Mouse (Mus musculus): ENCODE measurements at regions not wholly inside any gene's neighbourhood (a gene's known extent, or its start where the extent isn't known, plus 50 kb on each side); places are given as distances from the start of the nearest gene placed in this dataset.
A peak's percentile ranks its signal among the peaks of the same experiment; 100 is the strongest.

GRCm38 (mm10) chr6:93422253-93422652 lies 479.0 kb upstream of the Adamts9 start:
- H3K4me3 ChIP-seq (replicated peaks; ENCODE audit: low read length) = no peak overlapping the region
- ATAC-seq (ENCODE audit: insufficient read depth, low FRiP score) = no peak
- H3K9me3 ChIP-seq (replicated peaks; ENCODE audit: control insufficient read depth, low read length) = no peaks in the 10 kb centered on the region
- no peaks in the 10 kb centered on the region for H3K4me1 ChIP-seq (ENCODE audit: control insufficient read depth, insufficient read depth, low read length)
- no peak overlapping the region for H3K4me2 ChIP-seq (ENCODE audit: low read depth, low read length)
- H3K27me3 ChIP-seq (ENCODE audit: control insufficient read depth, insufficient read depth, low read length) = no peaks in the 10 kb centered on the region
- no peak overlapping the region for H3K9ac ChIP-seq (ENCODE audit: low read length)
- H3K27ac ChIP-seq (ENCODE audit: low read length) = no peak overlapping the region
- 73% methylated on average over 4 of the region's 4 CpGs for WGBS
- no peaks in the 10 kb centered on the region for H3K36me3 ChIP-seq (ENCODE audit: control insufficient read depth, insufficient read depth, low read length)

GRCm38 (mm10) chr6:93417625-93418024 lies 474.3 kb upstream of the Adamts9 start:
- no peak overlapping the region for H3K4me3 ChIP-seq (replicated peaks; ENCODE audit: low read length)
- H3K9me3 ChIP-seq (replicated peaks; ENCODE audit: control insufficient read depth, low read length) = no peaks in the 10 kb centered on the region
- no peak overlapping the region for H3K4me2 ChIP-seq (ENCODE audit: low read depth, low read length)
- H3K4me1 ChIP-seq (ENCODE audit: control insufficient read depth, insufficient read depth, low read length) = no peaks in the 10 kb centered on the region
- no peak for ATAC-seq (ENCODE audit: insufficient read depth, low FRiP score)
- no peaks in the 10 kb centered on the region for H3K36me3 ChIP-seq (ENCODE audit: control insufficient read depth, insufficient read depth, low read length)
- H3K27me3 ChIP-seq (ENCODE audit: control insufficient read depth, insufficient read depth, low read length) = no peaks in the 10 kb centered on the region
- no peak overlapping the region for H3K9ac ChIP-seq (ENCODE audit: low read length)
- 87% methylated on average over 6 of the region's 6 CpGs for WGBS
- no peak overlapping the region for H3K27ac ChIP-seq (ENCODE audit: low read length)

- no peak for ATAC-seq (ENCODE audit: insufficient read depth, low FRiP score)
Measured at GRCm38 (mm10) chr6:93416006-93416405, 472.7 kb upstream of the Adamts9 start.

GRCm38 (mm10) chr6:93411077-93411452 lies 467.8 kb upstream of the Adamts9 start:
- ATAC-seq (ENCODE audit: insufficient read depth, low FRiP score) = no peak
- Histone ChIP-seq H3K4me1 (ENCODE audit: control insufficient read depth, insufficient read depth, low read length) (0 out of 2 replicates have a peak, but pooled peaks cover 3% of the 10 kb centered on the region), H3K9me3 (replicated peaks; ENCODE audit: control insufficient read depth, low read length) (no peaks in the 10 kb centered on the region), H3K4me3 (replicated peaks; ENCODE audit: low read length) (no peak overlapping the region), H3K36me3 (ENCODE audit: control insufficient read depth, insufficient read depth, low read length) (no peaks in the 10 kb centered on the region), H3K27me3 (ENCODE audit: control insufficient read depth, insufficient read depth, low read length) (no peaks in the 10 kb centered on the region), H3K9ac (ENCODE audit: low read length) (no peak overlapping the region), H3K4me2 (ENCODE audit: low read depth, low read length) (no peak overlapping the region), H3K27ac (ENCODE audit: low read length) (no peak overlapping the region)
- 41% methylated on average over 3 of the region's 3 CpGs for WGBS

More at GRCm38 (mm10) chr6:93416006-93416405, 472.7 kb upstream of the Adamts9 start:
- no peak overlapping the region for H3K27ac ChIP-seq (ENCODE audit: low read length)
- 78% methylated on average over 1 of the region's 1 CpGs for WGBS
- no peak overlapping the region for H3K4me3 ChIP-seq (replicated peaks; ENCODE audit: low read length)
- no peak overlapping the region for H3K9ac ChIP-seq (ENCODE audit: low read length)
- no peak overlapping the region for H3K4me2 ChIP-seq (ENCODE audit: low read depth, low read length)
- no peaks in the 10 kb centered on the region for H3K27me3 ChIP-seq (ENCODE audit: control insufficient read depth, insufficient read depth, low read length)
- H3K4me1 ChIP-seq (ENCODE audit: control insufficient read depth, insufficient read depth, low read length) = no peaks in the 10 kb centered on the region
- H3K9me3 ChIP-seq (replicated peaks; ENCODE audit: control insufficient read depth, low read length) = no peaks in the 10 kb centered on the region
- H3K36me3 ChIP-seq (ENCODE audit: control insufficient read depth, insufficient read depth, low read length) = no peaks in the 10 kb centered on the region

GRCm38 (mm10) chr6:93410416-93411076 lies 467.3 kb upstream of the Adamts9 start:
- no peak overlapping the region for H3K9ac ChIP-seq (ENCODE audit: low read length)
- no peaks in the 10 kb centered on the region for H3K27me3 ChIP-seq (ENCODE audit: control insufficient read depth, insufficient read depth, low read length)
- WGBS = 31% methylated on average over 5 of the region's 5 CpGs
- no peaks in the 10 kb centered on the region for H3K36me3 ChIP-seq (ENCODE audit: control insufficient read depth, insufficient read depth, low read length)
- H3K4me2 ChIP-seq (ENCODE audit: low read depth, low read length) = no peak overlapping the region
- H3K27ac ChIP-seq (ENCODE audit: low read length) = no peak overlapping the region
- no peak overlapping the region for H3K4me3 ChIP-seq (replicated peaks; ENCODE audit: low read length)
- H3K4me1 ChIP-seq (ENCODE audit: control insufficient read depth, insufficient read depth, low read length) = 0 out of 2 replicates have a peak, but pooled peaks cover 3% of the 10 kb centered on the region
- ATAC-seq (ENCODE audit: insufficient read depth, low FRiP score) = no peak
- no peaks in the 10 kb centered on the region for H3K9me3 ChIP-seq (replicated peaks; ENCODE audit: control insufficient read depth, low read length)

- H3K9me3 ChIP-seq (replicated peaks; ENCODE audit: control insufficient read depth, low read length) = peaks cover 5% of the 10 kb centered on the region; the same call in 1 of the 2 replicates
- no peak for ATAC-seq (ENCODE audit: insufficient read depth, low FRiP score)
- H3K4me2 ChIP-seq (ENCODE audit: low read depth, low read length) = no peak overlapping the region
- WGBS = 78% methylated on average over 2 of the region's 2 CpGs
- H3K4me1 ChIP-seq (ENCODE audit: control insufficient read depth, insufficient read depth, low read length) = 0 out of 2 replicates have a peak, but pooled peaks cover 2% of the 10 kb centered on the region
- no peak overlapping the region for H3K9ac ChIP-seq (ENCODE audit: low read length)
- no peaks in the 10 kb centered on the region for H3K36me3 ChIP-seq (ENCODE audit: control insufficient read depth, insufficient read depth, low read length)
- no peak overlapping the region for H3K27ac ChIP-seq (ENCODE audit: low read length)
- no peaks in the 10 kb centered on the region for H3K27me3 ChIP-seq (ENCODE audit: control insufficient read depth, insufficient read depth, low read length)
- no peak overlapping the region for H3K4me3 ChIP-seq (replicated peaks; ENCODE audit: low read length)
Measured at GRCm38 (mm10) chr6:93398551-93398950, 455.3 kb upstream of the Adamts9 start.

- no peak overlapping the region for H3K27ac ChIP-seq (ENCODE audit: low read length)
- 0 out of 2 replicates have a peak, but pooled peaks cover 2% of the 10 kb centered on the region for H3K4me1 ChIP-seq (ENCODE audit: control insufficient read depth, insufficient read depth, low read length)
- no peaks in the 10 kb centered on the region for H3K9me3 ChIP-seq (replicated peaks; ENCODE audit: control insufficient read depth, low read length)
- no peak overlapping the region for H3K9ac ChIP-seq (ENCODE audit: low read length)
- H3K4me2 ChIP-seq (ENCODE audit: low read depth, low read length) = no peak overlapping the region
- ATAC-seq (ENCODE audit: insufficient read depth, low FRiP score) = no peak
- H3K4me3 ChIP-seq (replicated peaks; ENCODE audit: low read length) = no peak overlapping the region
- no peaks in the 10 kb centered on the region for H3K27me3 ChIP-seq (ENCODE audit: control insufficient read depth, insufficient read depth, low read length)
- WGBS = 33% methylated on average over 5 of the region's 5 CpGs
- H3K36me3 ChIP-seq (ENCODE audit: control insufficient read depth, insufficient read depth, low read length) = no peaks in the 10 kb centered on the region
Measured at GRCm38 (mm10) chr6:93397074-93397473, 453.8 kb upstream of the Adamts9 start.

GRCm38 (mm10) chr6:93395952-93396351 lies 452.7 kb upstream of the Adamts9 start:
- 45% methylated on average over 7 of the region's 7 CpGs for WGBS
- 0 out of 2 replicates have a peak, but pooled peaks have one; percentile 17 for ATAC-seq (ENCODE audit: insufficient read depth, low FRiP score)

GRCm38 (mm10) chr6:93395296-93395695 lies 452.0 kb upstream of the Adamts9 start:
- no peak overlapping the region for H3K9ac ChIP-seq (ENCODE audit: low read length)
- ATAC-seq (ENCODE audit: insufficient read depth, low FRiP score) = no peak
- 48% methylated on average over 6 of the region's 6 CpGs for WGBS

More at GRCm38 (mm10) chr6:93395952-93396351, 452.7 kb upstream of the Adamts9 start:
- Histone ChIP-seq H3K27ac (ENCODE audit: low read length) (no peak overlapping the region), H3K4me3 (replicated peaks; ENCODE audit: low read length) (no peak overlapping the region), H3K4me1 (ENCODE audit: control insufficient read depth, insufficient read depth, low read length) (0 out of 2 replicates have a peak, but pooled peaks cover 2% of the 10 kb centered on the region), H3K9ac (ENCODE audit: low read length) (no peak overlapping the region), H3K4me2 (ENCODE audit: low read depth, low read length) (no peak overlapping the region), H3K36me3 (ENCODE audit: control insufficient read depth, insufficient read depth, low read length) (no peaks in the 10 kb centered on the region), H3K9me3 (replicated peaks; ENCODE audit: control insufficient read depth, low read length) (no peaks in the 10 kb centered on the region), H3K27me3 (ENCODE audit: control insufficient read depth, insufficient read depth, low read length) (no peaks in the 10 kb centered on the region)

More at GRCm38 (mm10) chr6:93395296-93395695, 452.0 kb upstream of the Adamts9 start:
- Histone ChIP-seq H3K4me1 (ENCODE audit: control insufficient read depth, insufficient read depth, low read length) (0 out of 2 replicates have a peak, but pooled peaks cover 2% of the 10 kb centered on the region), H3K27ac (ENCODE audit: low read length) (no peak overlapping the region), H3K36me3 (ENCODE audit: control insufficient read depth, insufficient read depth, low read length) (no peaks in the 10 kb centered on the region), H3K27me3 (ENCODE audit: control insufficient read depth, insufficient read depth, low read length) (no peaks in the 10 kb centered on the region), H3K4me2 (ENCODE audit: low read depth, low read length) (no peak overlapping the region), H3K4me3 (replicated peaks; ENCODE audit: low read length) (no peak overlapping the region), H3K9me3 (replicated peaks; ENCODE audit: control insufficient read depth, low read length) (no peaks in the 10 kb centered on the region)
